Mouse (Mus musculus) embryo, embryonic 9.5 days (tissue): Measurements from ENCODE around the gene Gpr155.

Experiments used
- DNase-seq: peaks from one replicate; pipeline ENCODE4 v3.0.0-alpha.2; 2017; ENCODE audit errors: extremely low spot score

Gene Gpr155

GRCm38 (mm10) chr2:73385641-73386355 is 574 bp downstream of the Gpr155 start:
- DNase-seq: no peak

- DNase-seq: no peak
These were observed 1.2 kb downstream of the Gpr155 start for GRCm38 (mm10) chr2:73385172-73385571.

GRCm38 (mm10) chr2:73380298-73380975 is 5.9 kb downstream of the Gpr155 start:
- DNase-seq: no peak

GRCm38 (mm10) chr2:73379656-73380055 is 6.7 kb downstream of the Gpr155 start:
- no peak for DNase-seq

- no peak for DNase-seq
These were observed 8.0 kb downstream of the Gpr155 start for GRCm38 (mm10) chr2:73378326-73378725.

GRCm38 (mm10) chr2:73371530-73372335 is 14.6 kb downstream of the Gpr155 start:
- no peak for DNase-seq

GRCm38 (mm10) chr2:73363448-73363847 is 22.9 kb downstream of the Gpr155 start:
- no peak for DNase-seq

- no peak for DNase-seq
These were observed 25.8 kb downstream of the Gpr155 start for GRCm38 (mm10) chr2:73360536-73360935.

- DNase-seq: no peak
These were observed 26.4 kb downstream of the Gpr155 start for GRCm38 (mm10) chr2:73359941-73360340.

GRCm38 (mm10) chr2:73357004-73357403 is 29.4 kb downstream of the Gpr155 start:
- peak; percentile 14 for DNase-seq

- no peak for DNase-seq
These were observed 34.4 kb downstream of the Gpr155 start for GRCm38 (mm10) chr2:73351927-73352374.

GRCm38 (mm10) chr2:73351496-73351895 is 34.9 kb downstream of the Gpr155 start:
- DNase-seq: no peak

GRCm38 (mm10) chr2:73348221-73348620 is 38.2 kb downstream of the Gpr155 start:
- no peak for DNase-seq

GRCm38 (mm10) chr2:73347766-73348165 is 38.6 kb downstream of the Gpr155 start:
- no peak for DNase-seq

- DNase-seq: no peak
These were observed 39.2 kb downstream of the Gpr155 start for GRCm38 (mm10) chr2:73347136-73347535.

- no peak for DNase-seq
These were observed 39.9 kb downstream of the Gpr155 start for GRCm38 (mm10) chr2:73346345-73347086.

- DNase-seq: no peak
These were observed 41.2 kb downstream of the Gpr155 start for GRCm38 (mm10) chr2:73345204-73345603.

- no peak for DNase-seq
These were observed 42.7 kb downstream of the Gpr155 start for GRCm38 (mm10) chr2:73343701-73344100.

GRCm38 (mm10) chr2:73338415-73338814 is 48.0 kb downstream of the Gpr155 start:
- DNase-seq: no peak

- DNase-seq: no peak
These were observed 50.4 kb downstream of the Gpr155 start for GRCm38 (mm10) chr2:73335949-73336348.

GRCm38 (mm10) chr2:73325871-73326270 is 60.5 kb downstream of the Gpr155 start:
- DNase-seq: no peak

GRCm38 (mm10) chr2:73322991-73323390 is 63.4 kb downstream of the Gpr155 start:
- DNase-seq: no peak
